Mouse (Mus musculus): Measurements from ENCODE around the gene Sez6l2. TPM values are rescaled to one million over a fixed set of nuclear protein-coding genes. Genes with fewer than 3 reads are reported as not detected.

Gene Sez6l2
- total RNA-seq, 2 experiments from 2014 or later = 5.5 to 6.2 TPM

Other genes with a start within 250 kb of the Sez6l2 start
- gene Coro1a, start 242.8 kb upstream of the Sez6l2 start, total RNA-seq (2021) = 10 to 100 TPM in 1 of 2 experiments, 1 to 10 TPM in 1; 9.3 to 28.6 TPM
- 10 to 100 TPM; 37.2 to 46.7 TPM for gene Mapk3, start 191.0 kb upstream of the Sez6l2 start, total RNA-seq (2021)
- 1 to 10 TPM in 1 of 2 experiments, under 1 TPM in 1; 0.27 to 1.6 TPM for gene Gdpd3, start 184.2 kb upstream of the Sez6l2 start, total RNA-seq (2021)
- 10 to 100 TPM; 43.4 to 73.3 TPM for gene Ypel3, start 173.6 kb upstream of the Sez6l2 start, total RNA-seq (2021)
- under 1 TPM; 0.27 to 0.64 TPM for gene Tbx6, start 169.1 kb upstream of the Sez6l2 start, total RNA-seq (2021)
- 10 to 100 TPM; 35.6 to 39.0 TPM for gene Ppp4c, start 158.1 kb upstream of the Sez6l2 start, total RNA-seq (2021)
- 1 to 10 TPM; 8.4 to 8.6 TPM for gene Fam57b, start 152.9 kb upstream of the Sez6l2 start, total RNA-seq (2021)
- not detected for gene 4930451I11Rik, start 118.9 kb upstream of the Sez6l2 start, total RNA-seq (2021)
- not detected for gene Doc2a, start 103.1 kb upstream of the Sez6l2 start, total RNA-seq (2021)
- gene Hirip3, start 88.6 kb upstream of the Sez6l2 start, total RNA-seq (2021) = 1 to 10 TPM; 5.0 to 6.4 TPM
- gene Ino80e, start 88.2 kb upstream of the Sez6l2 start, total RNA-seq (2021) = 10 to 100 TPM; 17.2 to 19.1 TPM
- 10 to 100 TPM; 35.6 to 38.4 TPM for gene Taok2, start 65.9 kb upstream of the Sez6l2 start, total RNA-seq (2021)
- 10 to 100 TPM; 10.4 to 10.6 TPM for gene Tmem219, start 27.6 kb upstream of the Sez6l2 start, total RNA-seq (2021)
- gene Kctd13, start 21.7 kb upstream of the Sez6l2 start, total RNA-seq (2021) = 1 to 10 TPM; 7.4 to 7.5 TPM
- not detected for gene Asphd1, start 981 bp upstream of the Sez6l2 start, total RNA-seq (2021)
- gene Cdipt, start 25.4 kb downstream of the Sez6l2 start, total RNA-seq (2021) = 10 to 100 TPM; 43.2 to 45.2 TPM
- under 1 TPM in 1 of 2 experiments, not detected in 1; 0.59 TPM for gene Cdiptos, start 25.5 kb downstream of the Sez6l2 start, total RNA-seq (2021)
- gene Mvp, start 64.1 kb downstream of the Sez6l2 start, total RNA-seq (2021) = 10 to 100 TPM; 59.9 to 68.7 TPM
- gene Pagr1b, start 65.9 kb downstream of the Sez6l2 start, total RNA-seq (2021) = not detected
- gene Pagr1a, start 66.8 kb downstream of the Sez6l2 start, total RNA-seq (2021) = 10 to 100 TPM in 1 of 2 experiments, 1 to 10 TPM in 1; 8.3 to 10.7 TPM
- gene Gm42742, start 70.5 kb downstream of the Sez6l2 start, total RNA-seq (2021) = 10 to 100 TPM; 24.6 to 27.3 TPM
- gene Prrt2, start 70.6 kb downstream of the Sez6l2 start, total RNA-seq (2021) = under 1 TPM in 1 of 2 experiments, not detected in 1; 0.80 TPM
- gene Maz, start 76.5 kb downstream of the Sez6l2 start, total RNA-seq (2021) = 10 to 100 TPM; 55.3 to 57.3 TPM
- gene Kif22, start 91.9 kb downstream of the Sez6l2 start, total RNA-seq (2021) = 1 to 10 TPM in 1 of 2 experiments, under 1 TPM in 1; 0.93 to 1.0 TPM
- not detected for gene Zg16, start 136.8 kb downstream of the Sez6l2 start, total RNA-seq (2021)
- 1 to 10 TPM; 1.3 to 2.9 TPM for gene AI467606, start 140.8 kb downstream of the Sez6l2 start, total RNA-seq (2021)
- under 1 TPM in 1 of 2 experiments, not detected in 1; 0.49 TPM for gene Qprt, start 171.7 kb downstream of the Sez6l2 start, total RNA-seq (2021)
- 1 to 10 TPM in 1 of 2 experiments, under 1 TPM in 1; 0.55 to 2.6 TPM for gene Spn, start 187.3 kb downstream of the Sez6l2 start, total RNA-seq (2021)
- gene Cd2bp2, start 245.5 kb downstream of the Sez6l2 start, total RNA-seq (2021) = 10 to 100 TPM; 35.1 to 36.9 TPM

Data from heart, adult 18-20 months (tissue).